Mouse (Mus musculus): ENCODE measurements at regions not wholly inside any gene's neighbourhood (a gene's known extent, or its start where the extent isn't known, plus 50 kb on each side); places are given as distances from the start of the nearest gene placed in this dataset.
A peak's percentile ranks its signal among the peaks of the same experiment; 100 is the strongest.

GRCm38 (mm10) chr8:126838228-126838627 is 107.4 kb downstream of the Tomm20 start:
- no peaks in the 10 kb centered on the region for H3K36me3 ChIP-seq (ENCODE audit: control insufficient read depth, insufficient read depth, low read length)
- H3K4me1 ChIP-seq (ENCODE audit: control insufficient read depth, insufficient read depth, low read length) = peaks cover 41% of the 10 kb centered on the region
- H3K27ac ChIP-seq (ENCODE audit: low read length) = peak overlapping the region; percentile 91
- no peak overlapping the region for H3K4me3 ChIP-seq (replicated peaks; ENCODE audit: low read length)
- ATAC-seq (ENCODE audit: insufficient read depth, low FRiP score) = no peak
- H3K27me3 ChIP-seq (ENCODE audit: control insufficient read depth, insufficient read depth, low read length) = no peaks in the 10 kb centered on the region
- H3K9me3 ChIP-seq (replicated peaks; ENCODE audit: control insufficient read depth, low read length) = no peaks in the 10 kb centered on the region
- H3K9ac ChIP-seq (ENCODE audit: low read length) = peak overlapping the region; percentile 43; the same call in 1 of the 2 replicates
- H3K4me2 ChIP-seq (ENCODE audit: low read depth, low read length) = no peak overlapping the region
- 58% methylated on average over 7 of the region's 7 CpGs for WGBS

GRCm38 (mm10) chr8:126837318-126838025 is 108.2 kb downstream of the Tomm20 start:
- ATAC-seq (ENCODE audit: insufficient read depth, low FRiP score) = no peak
- H3K4me3 ChIP-seq (replicated peaks; ENCODE audit: low read length) = no peak overlapping the region
- no peaks in the 10 kb centered on the region for H3K9me3 ChIP-seq (replicated peaks; ENCODE audit: control insufficient read depth, low read length)
- H3K4me2 ChIP-seq (ENCODE audit: low read depth, low read length) = no peak overlapping the region
- no peaks in the 10 kb centered on the region for H3K27me3 ChIP-seq (ENCODE audit: control insufficient read depth, insufficient read depth, low read length)
- no peaks in the 10 kb centered on the region for H3K36me3 ChIP-seq (ENCODE audit: control insufficient read depth, insufficient read depth, low read length)
- 73% methylated on average over 9 of the region's 9 CpGs for WGBS
- H3K27ac ChIP-seq (ENCODE audit: low read length) = peak overlapping the region; percentile 3
- H3K9ac ChIP-seq (ENCODE audit: low read length) = no peak overlapping the region
- peaks cover 49% of the 10 kb centered on the region for H3K4me1 ChIP-seq (ENCODE audit: control insufficient read depth, insufficient read depth, low read length)

DNA sequence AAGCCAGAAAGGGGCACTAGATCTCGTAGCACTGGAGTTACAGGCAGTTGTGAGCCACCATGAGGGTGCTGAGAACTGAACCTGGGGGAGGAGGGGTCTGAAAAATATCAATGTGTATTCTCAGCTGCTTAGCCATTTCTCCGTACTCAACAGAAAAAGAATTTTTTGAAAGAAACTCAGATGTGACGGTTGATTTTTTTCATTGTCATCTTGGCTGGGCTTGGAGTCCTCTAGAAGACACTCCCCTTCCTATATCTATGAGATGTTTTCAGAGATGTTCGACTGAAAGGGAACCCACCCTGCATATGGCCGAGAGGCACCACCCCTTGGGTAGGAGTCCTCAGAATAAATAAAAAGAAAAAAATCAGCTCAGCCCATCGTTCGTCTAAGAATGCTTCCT is 110.1 kb downstream of the Tomm20 start:
- H3K36me3 ChIP-seq (ENCODE audit: control insufficient read depth, insufficient read depth, low read length) = no peaks in the 10 kb centered on the region
- H3K4me3 ChIP-seq (replicated peaks; ENCODE audit: low read length) = no peak overlapping the region
- no peak overlapping the region for H3K27ac ChIP-seq (ENCODE audit: low read length)
- no peak overlapping the region for H3K4me2 ChIP-seq (ENCODE audit: low read depth, low read length)
- H3K9me3 ChIP-seq (replicated peaks; ENCODE audit: control insufficient read depth, low read length) = no peaks in the 10 kb centered on the region
- H3K4me1 ChIP-seq (ENCODE audit: control insufficient read depth, insufficient read depth, low read length) = peaks cover 59% of the 10 kb centered on the region
- 61% methylated on average over 7 of the region's 7 CpGs for WGBS
- no peak overlapping the region for H3K9ac ChIP-seq (ENCODE audit: low read length)
- no peak for ATAC-seq (ENCODE audit: insufficient read depth, low FRiP score)
- H3K27me3 ChIP-seq (ENCODE audit: control insufficient read depth, insufficient read depth, low read length) = no peaks in the 10 kb centered on the region

GRCm38 (mm10) chr8:126833471-126834453 is 111.9 kb downstream of the Tomm20 start:
- peak; percentile 57 for ATAC-seq (ENCODE audit: insufficient read depth, low FRiP score)
- Histone ChIP-seq H3K4me3 (replicated peaks; ENCODE audit: low read length) (no peak overlapping the region), H3K4me1 (ENCODE audit: control insufficient read depth, insufficient read depth, low read length) (peaks cover 50% of the 10 kb centered on the region), H3K9ac (ENCODE audit: low read length) (peak overlapping the region; percentile 54), H3K27me3 (ENCODE audit: control insufficient read depth, insufficient read depth, low read length) (no peaks in the 10 kb centered on the region), H3K9me3 (replicated peaks; ENCODE audit: control insufficient read depth, low read length) (no peaks in the 10 kb centered on the region), H3K4me2 (ENCODE audit: low read depth, low read length) (peak overlapping the region; percentile 24; the same call in 1 of the 2 replicates), H3K36me3 (ENCODE audit: control insufficient read depth, insufficient read depth, low read length) (no peaks in the 10 kb centered on the region), H3K27ac (ENCODE audit: low read length) (peak overlapping the region; percentile 89)
- WGBS = 15% methylated on average over 19 of the region's 19 CpGs

DNA sequence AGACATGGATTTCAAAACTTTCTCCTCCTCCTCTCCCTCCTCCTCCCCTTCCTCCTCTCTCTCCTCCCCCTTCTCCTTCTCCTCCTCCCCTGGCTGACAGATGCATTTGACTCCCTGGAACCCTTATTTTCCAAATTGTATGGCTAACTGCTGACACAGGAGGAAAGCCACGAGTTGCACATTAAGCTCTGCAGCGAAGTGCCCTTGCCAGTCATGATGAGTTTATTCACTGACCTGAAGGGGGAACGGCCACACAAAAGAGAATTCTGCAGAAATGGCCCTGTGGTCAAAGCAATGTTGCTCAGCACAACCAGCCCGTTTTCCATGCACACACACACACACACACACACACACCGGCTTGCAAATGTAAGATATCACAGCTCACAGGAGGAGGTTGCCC is 112.6 kb downstream of the Tomm20 start:
- peak overlapping the region; percentile 89 for H3K27ac ChIP-seq (ENCODE audit: low read length)
- no peaks in the 10 kb centered on the region for H3K27me3 ChIP-seq (ENCODE audit: control insufficient read depth, insufficient read depth, low read length)
- H3K36me3 ChIP-seq (ENCODE audit: control insufficient read depth, insufficient read depth, low read length) = no peaks in the 10 kb centered on the region
- H3K4me1 ChIP-seq (ENCODE audit: control insufficient read depth, insufficient read depth, low read length) = peaks cover 49% of the 10 kb centered on the region
- no peak for ATAC-seq (ENCODE audit: insufficient read depth, low FRiP score)
- H3K4me3 ChIP-seq (replicated peaks; ENCODE audit: low read length) = no peak overlapping the region
- H3K9ac ChIP-seq (ENCODE audit: low read length) = peak overlapping the region; percentile 54
- WGBS = 13% methylated on average over 5 of the region's 5 CpGs
- no peaks in the 10 kb centered on the region for H3K9me3 ChIP-seq (replicated peaks; ENCODE audit: control insufficient read depth, low read length)
- H3K4me2 ChIP-seq (ENCODE audit: low read depth, low read length) = peak overlapping the region; percentile 10; the same call in 1 of the 2 replicates

DNA sequence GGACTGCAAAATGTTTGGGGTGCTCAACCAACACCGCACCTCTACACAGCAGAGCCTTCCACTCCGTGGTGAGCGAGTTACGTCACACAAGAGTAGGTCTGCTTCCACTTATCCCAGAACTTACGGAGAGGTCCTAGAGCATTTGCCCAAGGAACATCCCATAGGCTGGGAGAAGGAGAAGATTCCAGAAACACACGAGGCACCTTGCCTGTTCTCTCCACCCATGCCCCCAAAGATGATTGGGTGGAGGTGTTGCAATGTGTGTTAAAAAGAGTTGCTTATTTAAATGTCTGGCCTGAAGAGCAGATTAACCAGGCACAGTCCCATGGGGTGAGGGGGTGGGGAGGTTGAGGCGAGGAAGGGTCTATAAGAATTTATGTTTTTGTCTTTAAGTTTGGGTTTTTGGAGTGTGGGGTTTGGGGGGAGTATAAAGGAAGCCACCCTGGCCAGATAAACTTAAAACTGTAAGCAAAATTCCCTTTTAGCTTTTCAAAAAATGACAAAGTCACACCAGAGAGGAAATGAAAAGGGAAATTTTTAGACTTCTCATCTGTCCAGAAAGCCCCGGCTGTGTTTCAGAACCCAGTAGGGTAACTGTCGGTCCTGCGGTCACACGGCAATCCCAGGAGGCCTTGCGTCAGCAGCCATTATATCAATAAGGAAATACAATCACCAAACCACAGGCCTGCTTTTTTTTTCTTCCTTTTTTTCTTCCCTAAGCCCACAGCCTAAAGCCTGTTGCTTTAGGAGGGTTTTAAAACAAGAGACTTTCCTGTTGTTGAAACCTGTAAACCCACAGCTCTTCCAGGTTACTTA is 113.3 kb downstream of the Tomm20 start:
- H3K4me2 ChIP-seq (ENCODE audit: low read depth, low read length) = no peak overlapping the region
- no peak overlapping the region for H3K4me3 ChIP-seq (replicated peaks; ENCODE audit: low read length)
- no peaks in the 10 kb centered on the region for H3K36me3 ChIP-seq (ENCODE audit: control insufficient read depth, insufficient read depth, low read length)
- H3K9ac ChIP-seq (ENCODE audit: low read length) = 0 out of 2 replicates have a peak overlapping the region, but pooled peaks have one; percentile 13
- peak overlapping the region; percentile 89 for H3K27ac ChIP-seq (ENCODE audit: low read length)
- no peaks in the 10 kb centered on the region for H3K9me3 ChIP-seq (replicated peaks; ENCODE audit: control insufficient read depth, low read length)
- WGBS = 65% methylated on average over 12 of the region's 12 CpGs
- no peak for ATAC-seq (ENCODE audit: insufficient read depth, low FRiP score)
- H3K4me1 ChIP-seq (ENCODE audit: control insufficient read depth, insufficient read depth, low read length) = peaks cover 50% of the 10 kb centered on the region
- no peaks in the 10 kb centered on the region for H3K27me3 ChIP-seq (ENCODE audit: control insufficient read depth, insufficient read depth, low read length)

GRCm38 (mm10) chr8:126831312-126832162 is 114.1 kb downstream of the Tomm20 start:
- Histone ChIP-seq H3K9me3 (replicated peaks; ENCODE audit: control insufficient read depth, low read length) (no peaks in the 10 kb centered on the region), H3K4me2 (ENCODE audit: low read depth, low read length) (no peak overlapping the region), H3K27ac (ENCODE audit: low read length) (peak overlapping the region; percentile 89), H3K36me3 (ENCODE audit: control insufficient read depth, insufficient read depth, low read length) (no peaks in the 10 kb centered on the region), H3K9ac (ENCODE audit: low read length) (no peak overlapping the region), H3K4me1 (ENCODE audit: control insufficient read depth, insufficient read depth, low read length) (peaks cover 57% of the 10 kb centered on the region), H3K27me3 (ENCODE audit: control insufficient read depth, insufficient read depth, low read length) (no peaks in the 10 kb centered on the region), H3K4me3 (replicated peaks; ENCODE audit: low read length) (no peak overlapping the region)
- ATAC-seq (ENCODE audit: insufficient read depth, low FRiP score) = no peak
- WGBS = 77% methylated on average over 16 of the region's 16 CpGs

DNA sequence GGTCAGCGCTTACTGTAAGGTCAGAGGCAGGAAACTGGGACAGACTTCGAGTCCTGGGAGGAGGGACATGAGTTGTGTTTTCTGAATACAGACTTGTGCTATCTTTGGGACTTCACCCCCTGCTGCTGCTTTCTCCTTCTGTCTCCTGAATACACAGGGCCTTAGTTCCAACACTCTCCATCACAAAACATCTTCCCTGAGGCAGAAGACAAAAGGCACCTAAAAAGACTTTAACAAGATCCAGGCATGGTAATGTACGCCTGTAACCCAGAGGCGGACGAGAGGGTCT is 115.5 kb downstream of the Tomm20 start:
- Histone ChIP-seq H3K9ac (ENCODE audit: low read length) (peak overlapping the region; percentile 12; the same call in 1 of the 2 replicates), H3K27me3 (ENCODE audit: control insufficient read depth, insufficient read depth, low read length) (no peaks in the 10 kb centered on the region), H3K4me2 (ENCODE audit: low read depth, low read length) (no peak overlapping the region), H3K27ac (ENCODE audit: low read length) (peak overlapping the region; percentile 83), H3K4me1 (ENCODE audit: control insufficient read depth, insufficient read depth, low read length) (peaks cover 70% of the 10 kb centered on the region), H3K36me3 (ENCODE audit: control insufficient read depth, insufficient read depth, low read length) (no peaks in the 10 kb centered on the region), H3K9me3 (replicated peaks; ENCODE audit: control insufficient read depth, low read length) (no peaks in the 10 kb centered on the region), H3K4me3 (replicated peaks; ENCODE audit: low read length) (no peak overlapping the region)
- WGBS = 75% methylated on average over 5 of the region's 5 CpGs
- ATAC-seq (ENCODE audit: insufficient read depth, low FRiP score) = no peak
